Mouse (Mus musculus) heart, embryonic 11.5 days (tissue): ENCODE results near the gene Git2. TPM values are rescaled to one million over a fixed set of nuclear protein-coding genes. Genes with fewer than 3 reads are reported as not detected.

Source experiments
- microRNA-seq: library from miRNA; unstranded; fragments of <30 nt; microRNA quantifications from one replicate; pipeline ENCODE4, GENCODE M21; 2016; ENCODE audit warnings: borderline number of aligned reads
- polyA plus RNA-seq: library from polyadenylated mRNA; unstranded; fragments of >200 nt; fragmentation: Nextera tagmentation; extraction: Ambion mirVana; gene quantifications from 2 replicates; pipeline ENCODE4 v1.2.1, GENCODE M21; 2014

Gene Git2
- polyA plus RNA-seq, 1 experiment from 2014 or later = 30.6 TPM

Small RNA genes lying within 50 kb of the gene (microRNA-seq; reads per million reads assigned to microRNA genes)
- gene Mir7028 = not detected

Other genes starting within 250 kb of the Git2 start
- 0.55 and 0.79 TPM in 2 replicates for gene Fam222a, start 207.5 kb downstream of the Git2 start, polyA plus RNA-seq
- 0.87 and 0.97 TPM in 2 replicates for gene Trpv4, start 117.1 kb downstream of the Git2 start, polyA plus RNA-seq
- 55.7 and 57.1 TPM in 2 replicates for gene Gltp, start 84.5 kb downstream of the Git2 start, polyA plus RNA-seq
- gene Tchp, start 67.8 kb downstream of the Git2 start, polyA plus RNA-seq = 8.0 and 8.3 TPM in 2 replicates
- gene Ankrd13a, start 840 bp downstream of the Git2 start, polyA plus RNA-seq = 37.6 and 39.7 TPM in 2 replicates
- 62.7 and 63.7 TPM in 2 replicates for gene 1500011B03Rik, start 48.0 kb upstream of the Git2 start, polyA plus RNA-seq
- gene 4930519G04Rik, start 78.1 kb upstream of the Git2 start, polyA plus RNA-seq = not detected in 2 replicates
- gene Gm9936, start 83.2 kb upstream of the Git2 start, polyA plus RNA-seq = not detected in 2 replicates
- 2.7 and 4.3 TPM in 2 replicates for gene Oasl2, start 121.4 kb upstream of the Git2 start, polyA plus RNA-seq
- gene Oasl1, start 147.7 kb upstream of the Git2 start, polyA plus RNA-seq = 0.30 and 0.37 TPM in 2 replicates
- 31.0 and 35.0 TPM in 2 replicates for gene 2210016L21Rik, start 166.6 kb upstream of the Git2 start, polyA plus RNA-seq
- gene Hnf1a, start 195.6 kb upstream of the Git2 start, polyA plus RNA-seq = not detected in 2 replicates
- 15.5 and 18.6 TPM in 2 replicates for gene Sppl3, start 235.6 kb upstream of the Git2 start, polyA plus RNA-seq